Mouse (Mus musculus) bone marrow macrophage, adult 2 months (primary cell): ENCODE results near the gene Serpinf1.

Source experiments
- CTCF ChIP-seq: IDR thresholded peaks from 2 replicates; pipeline ENCODE4 v1.5.1; 2012; ENCODE audit warnings: low read depth, mild to moderate bottlenecking, low read length, moderate library complexity
- POLR2A ChIP-seq: IDR thresholded peaks from 2 replicates; pipeline ENCODE4 v1.6.1; 2012; ENCODE audit warnings: mild to moderate bottlenecking, low read depth, low read length, borderline replicate concordance

DNA sequence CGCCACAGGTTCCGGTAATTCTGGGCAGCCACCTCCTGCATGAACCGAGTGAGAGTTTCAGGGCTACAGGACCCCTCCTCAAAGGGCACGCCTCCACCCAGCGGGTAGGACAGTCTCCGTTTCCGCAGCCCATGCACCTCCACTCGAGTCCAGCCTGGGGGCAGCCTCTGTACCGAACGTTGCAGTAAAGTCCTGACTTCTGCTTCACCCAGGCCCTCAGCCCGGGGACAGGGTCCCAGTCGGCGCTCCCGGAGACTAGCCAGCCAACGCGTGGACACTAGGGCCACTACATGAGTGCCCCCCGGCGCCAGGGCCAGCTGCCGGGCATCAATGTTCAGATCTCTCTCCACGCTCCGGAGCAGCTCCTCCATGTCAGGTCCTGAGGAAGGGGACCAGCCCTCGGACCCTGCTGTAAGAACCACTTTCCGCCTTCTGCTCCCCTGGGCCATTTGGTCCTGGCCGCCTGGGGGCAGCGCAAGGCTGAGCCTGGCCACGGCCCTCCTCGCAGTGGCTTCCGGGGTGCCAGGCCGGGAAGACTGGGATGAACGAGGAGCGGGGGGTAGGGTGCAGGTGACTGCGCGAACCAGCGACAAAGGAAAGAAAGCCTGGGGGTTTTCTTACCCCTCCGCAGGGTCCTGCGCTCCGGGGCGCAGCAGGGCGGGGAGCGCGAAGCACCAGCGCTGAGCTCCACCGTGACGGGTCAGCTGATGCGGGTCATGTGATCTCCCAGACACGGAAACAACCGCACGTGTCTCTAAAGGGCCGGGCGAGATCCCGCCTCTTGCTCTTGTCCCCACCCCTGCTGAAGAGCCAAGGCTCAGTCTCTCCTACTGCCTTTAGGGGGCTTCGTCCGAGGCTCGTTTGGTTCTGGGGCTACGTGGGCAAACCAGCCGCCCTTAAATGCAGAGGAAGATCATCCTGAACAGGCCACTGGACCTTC lies 31.8 kb upstream of the Serpinf1 start, which contains the start of gene Wdr81:
- TF ChIP-seq CTCF (peak; percentile 29), POLR2A (0 out of 2 replicates have a peak, but pooled peaks have one; percentile 41)
